Mouse (Mus musculus): ENCODE data around the gene Zfp106. TPM values are rescaled to one million over a fixed set of nuclear protein-coding genes. Genes with fewer than 3 reads are reported as not detected.

Zfp106 gene
- polyA plus RNA-seq (2015; fragmentation: Nextera tagmentation; extraction: Ambion mirVana): 48.4 and 54.2 TPM in 2 replicates

- ATAC-seq: peak; percentile 89
- under 1% methylated on average over 50 of the region's 50 CpGs for WGBS
- Histone ChIP-seq H3K36me3 (ENCODE audit: poor library complexity, severe bottlenecking) (no peaks in the 10 kb centered on the region), H3K4me2 (peak within 1 kb of the TSS; percentile 82), H3K27ac (peak within 1 kb of the TSS; percentile 69), H3K4me3 (peak within 1 kb of the TSS; percentile 88), H3K9me3 (replicated peaks) (no peaks in the 10 kb centered on the region), H3K27me3 (no peaks in the 10 kb centered on the region), H3K4me1 (peaks cover 16% of the 10 kb centered on the region), H3K9ac (peak within 1 kb of the TSS; percentile 95)
These were observed at the start of gene Zfp106 for GRCm38 (mm10) chr2:120563235-120563990. Zfp106 (minus strand) TSS chr2:120563843.

GRCm38 (mm10) chr2:120608830-120609723 lies 45.4 kb upstream of the Zfp106 start, which contains the start of the genes Haus2 and Lrrc57:
Haus2 (plus strand) TSS chr2:120609383.
Lrrc57 (minus strand) TSS chr2:120609520.
- Histone ChIP-seq H3K9ac (peak within 1 kb of the TSS; percentile 90), H3K27ac (peak within 1 kb of the TSS; percentile 89), H3K36me3 (ENCODE audit: poor library complexity, severe bottlenecking) (peaks cover 27% of the 10 kb centered on the region; the same call in 1 of the 2 replicates), H3K4me1 (peaks cover 23% of the 10 kb centered on the region), H3K4me3 (peak within 1 kb of the TSS; percentile 83), H3K27me3 (no peaks in the 10 kb centered on the region), H3K9me3 (replicated peaks) (no peaks in the 10 kb centered on the region), H3K4me2 (peak within 1 kb of the TSS; percentile 78)
- ATAC-seq: peak; percentile 97
- under 1% methylated on average over 52 of the region's 52 CpGs for WGBS

GRCm38 (mm10) chr2:120606021-120606690 lies 42.5 kb upstream of the Zfp106 start:
- Histone ChIP-seq H3K9me3 (replicated peaks) (no peaks in the 10 kb centered on the region), H3K9ac (no peak overlapping the region), H3K27me3 (no peaks in the 10 kb centered on the region), H3K4me3 (no peak overlapping the region), H3K27ac (no peak overlapping the region), H3K36me3 (ENCODE audit: poor library complexity, severe bottlenecking) (peaks cover 30% of the 10 kb centered on the region), H3K4me2 (no peak overlapping the region), H3K4me1 (peaks cover 23% of the 10 kb centered on the region)
- ATAC-seq: no peak
- 81% methylated on average over 6 of the region's 6 CpGs for WGBS

GRCm38 (mm10) chr2:120599506-120599905 lies 35.9 kb upstream of the Zfp106 start:
- peaks cover 74% of the 10 kb centered on the region for H3K36me3 ChIP-seq (ENCODE audit: poor library complexity, severe bottlenecking)
- 92% methylated on average over 4 of the region's 4 CpGs for WGBS
- no peak overlapping the region for H3K4me3 ChIP-seq
- no peaks in the 10 kb centered on the region for H3K27me3 ChIP-seq
- ATAC-seq: no peak
- no peaks in the 10 kb centered on the region for H3K9me3 ChIP-seq (replicated peaks)
- no peak overlapping the region for H3K27ac ChIP-seq
- H3K4me1 ChIP-seq: no peaks in the 10 kb centered on the region
- H3K9ac ChIP-seq: no peak overlapping the region
- H3K4me2 ChIP-seq: no peak overlapping the region

- Histone ChIP-seq H3K27me3 (no peaks in the 10 kb centered on the region), H3K36me3 (ENCODE audit: poor library complexity, severe bottlenecking) (peaks cover 63% of the 10 kb centered on the region), H3K9me3 (replicated peaks) (no peaks in the 10 kb centered on the region), H3K4me2 (no peak overlapping the region), H3K4me1 (no peaks in the 10 kb centered on the region), H3K4me3 (no peak overlapping the region), H3K9ac (no peak overlapping the region), H3K27ac (no peak overlapping the region)
- WGBS: 92% methylated on average over 2 of the region's 2 CpGs
- no peak for ATAC-seq
These were observed 34.1 kb upstream of the Zfp106 start for GRCm38 (mm10) chr2:120597734-120598133.

GRCm38 (mm10) chr2:120592227-120592626 lies 28.6 kb upstream of the Zfp106 start:
- Histone ChIP-seq H3K27me3 (no peaks in the 10 kb centered on the region), H3K9me3 (replicated peaks) (no peaks in the 10 kb centered on the region), H3K36me3 (ENCODE audit: poor library complexity, severe bottlenecking) (peaks cover 44% of the 10 kb centered on the region), H3K27ac (no peak overlapping the region), H3K4me3 (no peak overlapping the region), H3K4me1 (no peaks in the 10 kb centered on the region), H3K9ac (no peak overlapping the region), H3K4me2 (no peak overlapping the region)
- no peak for ATAC-seq
- 95% methylated on average over 1 of the region's 1 CpGs for WGBS

GRCm38 (mm10) chr2:120589759-120590158 lies 26.1 kb upstream of the Zfp106 start:
- H3K9me3 ChIP-seq (replicated peaks): no peaks in the 10 kb centered on the region
- no peak overlapping the region for H3K4me3 ChIP-seq
- no peak overlapping the region for H3K27ac ChIP-seq
- ATAC-seq: no peak
- no peaks in the 10 kb centered on the region for H3K4me1 ChIP-seq
- 84% methylated on average over 5 of the region's 5 CpGs for WGBS
- H3K9ac ChIP-seq: no peak overlapping the region
- no peaks in the 10 kb centered on the region for H3K27me3 ChIP-seq
- no peak overlapping the region for H3K4me2 ChIP-seq
- peaks cover 46% of the 10 kb centered on the region for H3K36me3 ChIP-seq (ENCODE audit: poor library complexity, severe bottlenecking)

- Histone ChIP-seq H3K4me2 (no peak overlapping the region), H3K36me3 (ENCODE audit: poor library complexity, severe bottlenecking) (no peaks in the 10 kb centered on the region), H3K4me1 (no peaks in the 10 kb centered on the region), H3K9ac (no peak overlapping the region), H3K27ac (no peak overlapping the region), H3K4me3 (no peak overlapping the region), H3K9me3 (replicated peaks) (no peaks in the 10 kb centered on the region), H3K27me3 (no peaks in the 10 kb centered on the region)
- no peak for ATAC-seq
- WGBS: 85% methylated on average over 5 of the region's 5 CpGs
These were observed 14.6 kb upstream of the Zfp106 start for GRCm38 (mm10) chr2:120578286-120578685.

- H3K9ac ChIP-seq: no peak overlapping the region
- no peak for ATAC-seq
- no peak overlapping the region for H3K4me2 ChIP-seq
- no peaks in the 10 kb centered on the region for H3K36me3 ChIP-seq (ENCODE audit: poor library complexity, severe bottlenecking)
- WGBS: 74% methylated on average over 4 of the region's 4 CpGs
- no peak overlapping the region for H3K4me3 ChIP-seq
- no peaks in the 10 kb centered on the region for H3K27me3 ChIP-seq
- H3K27ac ChIP-seq: no peak overlapping the region
- no peaks in the 10 kb centered on the region for H3K4me1 ChIP-seq
- no peaks in the 10 kb centered on the region for H3K9me3 ChIP-seq (replicated peaks)
These were observed 14.2 kb upstream of the Zfp106 start for GRCm38 (mm10) chr2:120577799-120578198.

GRCm38 (mm10) chr2:120575978-120576377 lies 12.3 kb upstream of the Zfp106 start:
- ATAC-seq: no peak
- Histone ChIP-seq H3K9ac (no peak overlapping the region), H3K36me3 (ENCODE audit: poor library complexity, severe bottlenecking) (peaks cover 9% of the 10 kb centered on the region; the same call in 1 of the 2 replicates), H3K27me3 (no peaks in the 10 kb centered on the region), H3K9me3 (replicated peaks) (no peaks in the 10 kb centered on the region), H3K4me2 (no peak overlapping the region), H3K4me1 (no peaks in the 10 kb centered on the region), H3K4me3 (no peak overlapping the region), H3K27ac (no peak overlapping the region)
- 94% methylated on average over 2 of the region's 2 CpGs for WGBS

- Histone ChIP-seq H3K4me1 (no peaks in the 10 kb centered on the region), H3K9ac (no peak overlapping the region), H3K4me2 (no peak overlapping the region), H3K36me3 (ENCODE audit: poor library complexity, severe bottlenecking) (peaks cover 9% of the 10 kb centered on the region; the same call in 1 of the 2 replicates), H3K4me3 (no peak overlapping the region), H3K27ac (no peak overlapping the region), H3K9me3 (replicated peaks) (no peaks in the 10 kb centered on the region), H3K27me3 (no peaks in the 10 kb centered on the region)
- no peak for ATAC-seq
- WGBS: 91% methylated on average over 3 of the region's 3 CpGs
These were observed 11.5 kb upstream of the Zfp106 start for GRCm38 (mm10) chr2:120575121-120575520.
